ENCODE assay signal across 8 mouse cellular contexts in genomic region chr13:101766605-101767012, GRCm38 (mm10). TPM values are rescaled to one million over a fixed set of nuclear protein-coding genes. Genes with fewer than 3 reads are reported as not detected.
A peak's percentile ranks its signal among the peaks of the same experiment; 100 is the strongest.
DNase-seq lines count a peak whose midpoint lies in the region; ATAC-seq and TF ChIP-seq lines count a peak whose summit lies in the region.

No protein-coding gene starts in this region.

- H3K4me2 ChIP-seq in kidney, embryonic 16.5 days (replicated peaks; ENCODE audit: low read depth, low read length) = peak overlapping the region; percentile 75
- peak overlapping the region; percentile 97 for H3K4me2 ChIP-seq in hindbrain, embryonic 15.5 days
- peak overlapping the region; percentile 96 for H3K4me2 ChIP-seq in midbrain, embryonic 15.5 days

- H3K27me3 ChIP-seq in kidney, embryonic 16.5 days (ENCODE audit: insufficient read depth, low read length) = no peaks in the 10 kb centered on the region
- H3K27me3 ChIP-seq in hindbrain, embryonic 15.5 days = no peaks in the 10 kb centered on the region
- no peaks in the 10 kb centered on the region for H3K27me3 ChIP-seq in midbrain, embryonic 15.5 days (replicated peaks)

- H3K4me1 ChIP-seq in kidney, embryonic 16.5 days (ENCODE audit: insufficient read depth, low read length) = peaks cover 43% of the 10 kb centered on the region
- peaks cover 15% of the 10 kb centered on the region for H3K4me1 ChIP-seq in bone marrow macrophage, adult 2 months (ENCODE audit: control insufficient read depth, insufficient read depth, low read length)
- H3K4me1 ChIP-seq in hindbrain, embryonic 15.5 days (replicated peaks) = peaks cover 48% of the 10 kb centered on the region
- peaks cover 49% of the 10 kb centered on the region for H3K4me1 ChIP-seq in midbrain, embryonic 15.5 days

- peak overlapping the region; percentile 92 for H3K4me3 ChIP-seq in kidney, embryonic 16.5 days (ENCODE audit: low read length)
- H3K4me3 ChIP-seq in bone marrow macrophage, adult 2 months (ENCODE audit: insufficient read depth, low read length) = peak overlapping the region; percentile 87
- peak overlapping the region; percentile 79 for H3K4me3 ChIP-seq in hindbrain, embryonic 15.5 days
- peak overlapping the region; percentile 88 for H3K4me3 ChIP-seq in midbrain, embryonic 15.5 days

- TF ChIP-seq POLR2A in bone marrow macrophage, adult 2 months (IDR thresholded peaks at IDR 0.05; ENCODE audit: borderline replicate concordance, low read depth, low read length) = no peak

- DNase-seq in kidney, adult 9 months = no peak
- DNase-seq in layer of hippocampus, adult 18-20 months (ENCODE audit: low spot score in 2 of 2) = no peak
- DNase-seq in adrenal gland, adult (ENCODE audit: inconsistent age in 2 of 2, low spot score in 1 of 2) = no peak

- ATAC-seq in kidney, embryonic 16.5 days (ENCODE audit: low FRiP score, low TSS enrichment) = no peak
- no peak for ATAC-seq in hindbrain, embryonic 15.5 days (ENCODE audit: low FRiP score, low read depth)
- no peak for ATAC-seq in midbrain, embryonic 15.5 days (replicated peaks)
- ATAC-seq in activated CD4-positive, CD25-positive, alpha-beta regulatory T cell, adult 4 months = no peak

- H3K9ac ChIP-seq in kidney, embryonic 16.5 days (replicated peaks; ENCODE audit: low read length) = peak overlapping the region; percentile 92
- peak overlapping the region; percentile 91 for H3K9ac ChIP-seq in hindbrain, embryonic 15.5 days
- H3K9ac ChIP-seq in midbrain, embryonic 15.5 days = peak overlapping the region; percentile 92

- no peaks in the 10 kb centered on the region for H3K36me3 ChIP-seq in kidney, embryonic 16.5 days (ENCODE audit: insufficient read depth, low read length)
- H3K36me3 ChIP-seq in hindbrain, embryonic 15.5 days = no peaks in the 10 kb centered on the region
- H3K36me3 ChIP-seq in midbrain, embryonic 15.5 days (replicated peaks) = no peaks in the 10 kb centered on the region

- no peak for TF ChIP-seq CTCF in bone marrow macrophage, adult 2 months (IDR thresholded peaks at IDR 0.05; ENCODE audit: low read depth, low read length)

- no peaks in the 10 kb centered on the region for H3K9me3 ChIP-seq in kidney, embryonic 16.5 days (ENCODE audit: low read length)
- no peaks in the 10 kb centered on the region for H3K9me3 ChIP-seq in hindbrain, embryonic 15.5 days
- H3K9me3 ChIP-seq in midbrain, embryonic 15.5 days = no peaks in the 10 kb centered on the region

- peak overlapping the region; percentile 97 for H3K27ac ChIP-seq in kidney, embryonic 16.5 days (ENCODE audit: low read length)
- H3K27ac ChIP-seq in bone marrow macrophage, adult 2 months (ENCODE audit: insufficient read depth, low read depth, low read length) = peak overlapping the region; percentile 92
- peak overlapping the region; percentile 97 for H3K27ac ChIP-seq in hindbrain, embryonic 15.5 days (replicated peaks)
- peak overlapping the region; percentile 97 for H3K27ac ChIP-seq in midbrain, embryonic 15.5 days

- 0% methylated on average over 5 of the region's 5 CpGs for WGBS in kidney, embryonic 16.5 days
- 1% methylated on average over 5 of the region's 5 CpGs for WGBS in hindbrain, embryonic 15.5 days
- WGBS in midbrain, embryonic 15.5 days = 0% methylated on average over 5 of the region's 5 CpGs

RNA-seq across cellular contexts. Expression of gene Pik3r1, which starts 1.4 kb away (rescaled TPM):
- polyA plus RNA-seq in kidney, embryonic 16.5 days (2015; fragmentation: Nextera tagmentation; extraction: Ambion mirVana) = 38.0 and 42.3 TPM in 2 replicates
- polyA plus RNA-seq in bone marrow macrophage, adult 2 months (2012; ENCODE audit: insufficient read depth, insufficient read length, missing spikeins) = 52.5 and 53.9 TPM in 2 replicates
- 47.5 and 50.7 TPM in 2 replicates for polyA plus RNA-seq in hindbrain, embryonic 15.5 days (2015; fragmentation: Nextera tagmentation; extraction: Ambion mirVana)
- polyA plus RNA-seq in midbrain, embryonic 15.5 days (2015; fragmentation: Nextera tagmentation; extraction: Ambion mirVana) = 42.2 and 48.8 TPM in 2 replicates
- polyA plus RNA-seq in activated CD4-positive, CD25-positive, alpha-beta regulatory T cell, adult 4 months (2017; shearing (Covaris generic)) = 10 to 100 TPM; 62.7 to 97.2 TPM
- total RNA-seq in layer of hippocampus, adult 18-20 months (2021) = 10 to 100 TPM; 80.2 to 89.3 TPM
